Mouse (Mus musculus) layer of hippocampus, postnatal 25 days (tissue): Measurements from ENCODE around the gene Hras. TPM values are rescaled to one million over a fixed set of nuclear protein-coding genes. Genes with fewer than 3 reads are reported as not detected.

ENCODE experiments used
- DNase-seq, 2 experiments: peaks; one replicate each; pipeline ENCODE4 v3.0.0; 2022; ENCODE audit warnings: mixed read lengths in 2 of 2, low spot score in 1 of 2; ENCODE audit errors: extremely low spot score in 1 of 2
- total RNA-seq, 2 experiments: library from RNA; stranded (reverse); gene quantifications; 2 replicates each; pipeline ENCODE4 v1.2.3; 2021

The Hras gene
- total RNA-seq, 2 experiments from 2014 or later: 193 to 235 TPM

- peak; percentile 54 to 56 for DNase-seq
These were observed 21.5 kb upstream of the Hras start, which contains the start of gene Rassf7 for GRCm38 (mm10) chr7:141215101-141215879. Gene Rassf7, plus strand, starts transcription at chr7:141215860.

DNA sequence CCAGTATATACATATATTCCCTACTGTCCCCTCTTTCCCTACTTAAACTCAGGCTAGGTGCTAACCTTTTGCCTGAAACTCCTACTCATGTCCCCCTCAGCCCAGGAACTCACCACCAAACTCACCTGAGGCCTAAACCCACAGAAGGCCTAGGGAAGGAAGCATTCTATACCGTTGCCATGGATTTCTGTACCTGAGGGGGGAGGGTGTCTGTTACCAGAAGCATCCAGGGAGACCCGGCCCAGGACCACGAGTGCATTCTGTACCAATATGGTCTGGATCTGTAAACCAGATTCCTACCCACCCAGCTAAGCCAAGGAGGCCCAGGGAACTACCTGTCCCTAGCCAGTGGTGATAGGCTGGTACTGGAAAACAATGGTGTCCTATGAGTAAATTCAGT lies 20.5 kb upstream of the Hras start:
- DNase-seq: no peak

GRCm38 (mm10) chr7:141213605-141214235 lies 19.9 kb upstream of the Hras start, which contains the start of gene Lmntd2:
Gene Lmntd2, minus strand, starts transcription at chr7:141214080.
- no peak for DNase-seq

DNA sequence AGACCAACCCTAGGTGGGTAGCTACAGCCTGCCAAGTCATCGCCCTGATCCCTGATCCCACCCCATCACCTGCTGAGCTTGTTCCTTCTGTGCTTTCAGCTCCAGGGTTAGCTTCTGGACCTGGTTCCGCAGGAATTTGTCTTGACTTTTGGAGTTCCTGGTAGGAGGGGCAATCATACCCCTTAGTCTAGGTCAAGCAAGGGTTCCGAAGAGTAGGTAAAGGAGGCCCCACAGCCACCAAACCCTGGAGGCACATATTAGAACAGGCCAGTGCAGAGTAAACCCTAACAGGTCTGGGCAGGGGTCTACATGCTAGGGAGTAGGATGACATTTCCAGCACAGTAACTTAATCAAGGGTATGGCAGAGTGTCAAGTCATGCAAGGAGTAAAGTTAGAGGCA lies 19.3 kb upstream of the Hras start:
- DNase-seq: no peak

DNA sequence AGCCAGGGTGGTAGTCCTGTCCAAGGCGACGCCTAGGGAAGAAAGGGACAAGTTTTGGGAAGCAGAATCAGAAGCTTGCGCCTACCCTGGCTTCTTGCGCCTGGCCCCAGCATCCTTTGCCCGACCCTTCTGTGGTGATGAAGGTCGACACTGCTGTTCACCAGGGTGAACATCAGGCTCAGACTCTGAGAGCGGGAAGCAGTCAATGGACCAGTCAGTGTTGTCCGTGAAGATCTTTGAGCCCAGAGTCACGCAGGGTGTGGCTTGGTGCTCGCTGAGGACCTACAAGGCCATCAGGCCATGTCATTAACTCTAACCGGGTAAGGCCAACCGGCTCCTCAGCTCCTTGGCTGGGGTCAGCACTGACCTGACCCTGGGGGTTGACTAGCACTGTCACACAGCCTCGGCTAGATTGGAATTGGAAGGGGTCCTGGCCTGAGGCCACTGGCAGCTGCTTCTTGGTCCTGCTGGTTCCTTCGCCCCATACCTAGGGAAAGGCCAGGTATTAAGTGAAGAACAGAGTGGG lies 16.9 kb upstream of the Hras start:
- DNase-seq: no peak

DNA sequence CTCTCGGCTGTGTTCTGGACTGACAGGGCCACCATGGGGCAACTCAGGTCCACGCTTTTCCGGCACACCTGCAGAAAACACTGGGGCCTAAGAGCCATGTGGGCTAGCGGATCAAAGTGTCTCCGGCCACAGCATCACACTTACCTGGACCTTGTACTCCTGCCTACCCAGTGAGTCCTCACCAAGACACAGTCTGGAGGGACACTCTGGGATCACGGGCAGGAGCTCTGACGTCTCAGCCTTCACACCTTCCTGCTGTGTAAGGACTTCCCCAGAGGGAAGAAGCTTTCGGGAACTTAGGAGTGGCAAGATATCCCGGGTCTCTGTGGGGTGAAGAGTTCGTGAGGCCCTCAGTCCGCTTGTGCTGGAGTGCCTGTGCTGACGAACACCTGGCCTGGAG lies 16.3 kb upstream of the Hras start:
- DNase-seq: no peak

DNA sequence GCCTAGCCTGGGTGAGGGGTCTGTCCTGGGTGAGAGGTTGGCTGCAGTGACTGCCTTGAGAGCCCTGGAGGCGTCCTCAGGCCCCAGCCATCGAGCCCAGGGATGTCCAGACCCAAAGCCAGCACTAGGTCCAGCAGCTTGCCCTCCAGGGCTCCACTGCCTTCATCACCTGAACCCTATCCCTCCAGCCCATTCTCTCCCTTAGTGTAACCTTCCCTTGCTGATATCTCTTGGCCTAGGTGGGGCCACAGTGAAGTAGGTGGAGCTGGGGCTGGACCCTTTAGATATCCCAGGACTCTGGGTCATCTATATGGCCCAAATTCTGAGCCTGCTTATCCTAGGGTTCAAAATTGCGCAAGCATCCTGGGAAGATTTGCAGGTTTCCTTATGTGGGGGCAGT lies 15.7 kb upstream of the Hras start:
- no peak for DNase-seq

- DNase-seq: no peak
These were observed 12.6 kb upstream of the Hras start for GRCm38 (mm10) chr7:141206182-141206937.

- DNase-seq: no peak
These were observed 11.7 kb upstream of the Hras start for GRCm38 (mm10) chr7:141205504-141205903.

DNA sequence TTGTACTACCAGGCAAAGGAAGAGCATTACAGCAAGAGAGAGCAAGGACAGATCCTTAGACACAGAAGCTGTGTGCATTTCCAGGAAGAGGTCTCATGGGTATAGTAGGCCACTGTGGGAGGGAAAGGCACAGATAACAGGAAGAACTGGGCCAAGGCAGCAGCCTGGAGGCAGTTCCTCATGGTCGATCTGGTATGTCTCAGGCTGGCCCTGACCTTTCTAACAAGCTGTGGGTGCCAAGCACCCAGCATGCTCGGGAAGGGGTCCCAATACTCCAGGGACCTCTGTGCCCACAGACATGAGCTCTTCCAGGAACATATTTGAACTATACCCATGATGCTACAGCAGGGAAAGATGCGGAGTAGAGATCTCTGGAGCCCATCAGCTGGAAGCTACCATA lies 10.7 kb upstream of the Hras start:
- no peak for DNase-seq

DNA sequence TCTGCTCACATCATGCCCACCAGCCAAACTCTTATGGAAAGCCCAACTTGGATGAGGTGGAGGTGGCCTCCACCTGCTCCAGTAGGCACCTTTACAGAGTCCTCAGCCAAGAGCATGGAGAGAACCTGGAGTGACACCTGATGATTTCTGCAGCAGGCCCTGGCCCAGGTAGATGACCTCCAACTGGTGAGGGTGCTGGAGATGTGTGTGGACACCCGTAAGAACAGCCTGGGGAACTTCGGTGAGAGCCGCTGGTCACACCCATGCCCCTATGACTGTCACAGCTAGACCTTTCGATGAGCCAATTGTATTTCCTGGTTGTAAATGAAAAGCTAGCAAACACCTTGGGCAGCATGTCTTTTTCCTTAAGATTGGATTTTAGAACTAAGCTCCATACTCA lies 4.3 kb upstream of the Hras start:
- no peak for DNase-seq

- DNase-seq: no peak
These were observed 2.9 kb upstream of the Hras start for GRCm38 (mm10) chr7:141196619-141197282.

- DNase-seq: no peak
These were observed 1.9 kb upstream of the Hras start for GRCm38 (mm10) chr7:141195754-141196153.

DNA sequence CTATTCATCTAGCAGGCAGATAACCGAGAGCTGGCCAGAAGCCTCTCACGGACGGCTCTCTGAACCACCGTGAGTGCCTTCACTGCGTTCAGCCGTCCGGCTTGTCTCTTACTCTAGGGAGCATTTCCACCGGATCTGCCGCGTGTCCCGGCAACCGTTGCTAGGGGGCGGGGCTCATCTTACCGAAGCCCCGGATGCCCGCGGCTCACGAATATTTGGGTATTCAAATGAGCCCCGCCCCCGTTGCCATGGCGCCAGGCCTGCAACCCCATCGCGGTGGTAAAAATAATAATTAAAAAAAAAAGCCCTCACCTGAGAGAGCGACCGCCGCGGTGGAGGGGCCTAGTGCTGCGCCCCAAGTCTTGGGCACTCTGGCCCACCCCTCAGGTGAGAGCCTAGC lies 1.0 kb upstream of the Hras start:
- peak; percentile 73 to 82 for DNase-seq

DNA sequence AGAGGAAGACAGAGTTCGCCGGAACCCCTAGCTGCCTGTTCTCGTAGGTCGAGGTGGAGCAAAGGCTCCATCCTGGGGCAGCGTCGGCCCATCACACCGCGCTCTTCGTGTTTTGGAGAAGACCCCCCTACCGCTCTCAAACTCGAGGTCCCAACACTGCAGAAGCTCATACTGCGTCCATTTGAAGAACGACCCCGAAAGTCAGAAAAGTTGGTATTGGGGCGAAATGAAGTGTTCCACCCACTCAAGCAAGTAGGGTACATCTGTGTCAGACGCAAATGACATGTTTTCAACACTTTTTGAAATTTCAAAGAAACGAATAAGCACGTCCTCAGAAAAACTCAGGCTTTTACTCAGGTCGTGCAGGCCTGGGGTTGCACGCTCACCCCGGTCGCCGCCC lies 604 bp upstream of the Hras start:
- no peak for DNase-seq

DNA sequence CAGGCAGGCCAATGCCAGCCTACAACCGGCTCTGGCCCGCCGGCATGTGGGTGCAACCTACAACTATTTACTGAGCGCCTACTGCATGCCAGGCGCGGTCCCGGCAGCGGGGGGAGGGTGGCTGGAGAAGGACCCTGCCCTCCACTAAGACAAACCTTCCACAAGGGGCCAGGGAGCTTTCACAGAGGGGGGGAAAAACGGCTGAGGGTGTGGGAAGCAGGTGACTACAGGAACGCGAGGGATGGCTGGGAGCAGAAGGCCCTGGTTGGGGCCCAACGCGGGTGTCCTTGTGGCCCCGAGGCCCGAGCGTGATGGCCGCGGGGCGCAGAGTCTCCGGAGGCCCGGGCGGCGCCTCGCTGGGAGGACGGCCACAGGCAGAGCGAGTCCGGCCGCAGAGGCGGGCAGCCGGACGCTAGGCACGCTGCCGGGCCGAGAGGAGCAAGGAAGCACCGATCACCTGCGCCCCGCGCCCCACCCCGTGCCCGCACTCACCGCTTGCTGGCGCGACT lies 403 bp downstream of the Hras start:
- peak; percentile 27 to 33 for DNase-seq

GRCm38 (mm10) chr7:141192776-141193347 lies 943 bp downstream of the Hras start:
- DNase-seq: no peak

DNA sequence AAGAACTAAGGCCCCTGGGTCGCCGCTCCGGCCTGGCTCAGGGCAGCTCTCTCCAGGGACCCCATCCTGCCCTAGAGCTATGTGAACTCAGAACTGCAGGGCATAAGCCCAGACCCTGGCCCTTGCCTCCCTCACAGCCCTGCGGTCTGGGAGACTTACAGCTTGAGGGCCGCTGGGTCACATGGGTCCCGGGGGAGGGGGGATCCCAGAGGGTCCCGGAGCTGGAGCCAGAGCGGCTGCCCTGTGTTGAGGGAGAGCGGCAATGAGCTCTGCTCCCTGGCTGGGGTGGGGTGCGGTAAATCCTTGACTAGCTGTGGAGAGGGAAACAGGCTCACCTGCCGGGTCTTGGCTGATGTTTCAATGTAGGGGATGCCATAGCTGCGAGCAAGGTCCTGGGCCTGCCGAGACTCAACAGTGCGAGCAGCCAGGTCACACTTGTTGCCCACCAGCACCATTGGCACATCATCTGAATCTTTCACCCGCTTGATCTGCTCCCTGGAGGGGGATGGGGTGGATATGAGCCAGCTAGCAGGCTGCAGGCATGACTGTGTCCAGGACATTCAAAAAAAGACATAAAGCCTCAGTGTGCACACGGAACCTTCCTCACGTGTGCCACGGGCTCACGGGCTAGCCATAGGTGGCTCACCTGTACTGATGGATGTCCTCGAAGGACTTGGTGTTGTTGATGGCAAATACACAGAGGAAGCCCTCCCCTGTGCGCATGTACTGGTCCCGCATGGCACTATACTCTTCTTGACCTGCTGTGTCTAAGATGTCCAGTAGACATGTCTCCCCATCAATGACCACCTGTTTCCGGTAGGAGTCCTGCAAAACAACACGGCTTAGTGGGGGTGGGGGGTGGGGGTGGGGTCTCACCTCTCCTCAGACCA lies 1.8 kb downstream of the Hras start:
- DNase-seq: no peak

GRCm38 (mm10) chr7:141191036-141191435 lies 2.8 kb downstream of the Hras start:
- DNase-seq: no peak
